Mouse (Mus musculus): ENCODE results near the gene Nmnat1.

DNA sequence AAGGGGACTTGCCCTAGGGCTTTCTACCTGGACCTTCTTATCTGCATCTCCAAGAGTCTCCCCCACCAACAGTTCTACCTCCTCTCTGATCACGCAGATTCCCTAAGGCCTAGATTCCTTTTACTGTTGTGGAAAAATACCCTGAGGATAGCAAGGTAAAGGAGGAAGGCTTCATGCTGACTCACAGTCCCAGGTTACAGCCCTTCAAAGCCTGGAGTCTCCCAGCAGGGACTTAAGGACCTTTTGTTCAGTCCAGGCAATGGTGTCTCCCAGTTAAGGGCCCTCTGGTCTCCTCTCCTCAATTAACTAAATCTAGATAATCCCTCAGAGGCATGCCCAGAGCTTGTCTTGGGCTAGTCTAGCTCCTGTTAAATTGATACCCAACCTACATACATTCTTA is 38.7 kb downstream of the Nmnat1 start:
- TF ChIP-seq CTCF (IDR thresholded peaks at IDR 0.05; ENCODE audit: borderline replicate concordance, control insufficient read depth, extremely low read depth, insufficient read depth, low read length, poor library complexity), result no peak
- no peak for TF ChIP-seq POLR2A (IDR thresholded peaks at IDR 0.05; ENCODE audit: control insufficient read depth, extremely low read depth, insufficient read depth, low read length, poor library complexity)
